Mouse (Mus musculus): ENCODE measurements around the gene Rps28. TPM values are rescaled to one million over a fixed set of nuclear protein-coding genes. Genes with fewer than 3 reads are reported as not detected.

The Rps28 gene
- total RNA-seq, 2 experiments from 2014 or later = 1,671 to 1,675 TPM

- DNase-seq = no peak
Measured at GRCm38 (mm10) chr17:33773871-33774572, 50.3 kb downstream of the Rps28 start.

GRCm38 (mm10) chr17:33773426-33773825, 50.9 kb downstream of the Rps28 start:
- DNase-seq = no peak

GRCm38 (mm10) chr17:33771617-33772016, 52.7 kb downstream of the Rps28 start:
- no peak for DNase-seq

Other genes with a start within 250 kb of the Rps28 start
- gene Zfp414, start 195.5 kb downstream of the Rps28 start, total RNA-seq (2021) = 10 to 100 TPM; 25.6 to 42.6 TPM
- gene Pram1, start 186.5 kb downstream of the Rps28 start, total RNA-seq (2021) = 1 to 10 TPM; 1.2 to 1.4 TPM
- gene Hnrnpm, start 137.7 kb downstream of the Rps28 start, total RNA-seq (2021) = 100 to 1,000 TPM; 148 to 172 TPM
- gene March2, start 105.9 kb downstream of the Rps28 start, total RNA-seq (2021) = 100 to 1,000 TPM; 115 to 126 TPM
- gene Rab11b, start 64.0 kb downstream of the Rps28 start, total RNA-seq (2021) = 100 to 1,000 TPM; 213 to 245 TPM
- gene Angptl4, start 42.7 kb downstream of the Rps28 start, total RNA-seq (2021) = 100 to 1,000 TPM; 156 to 168 TPM
- 100 to 1,000 TPM in 1 of 2 experiments, 10 to 100 TPM in 1; 85.3 to 108 TPM for gene Kank3, start 14.0 kb downstream of the Rps28 start, total RNA-seq (2021)
- gene Ndufa7, start within 50 bp of the Rps28 start, total RNA-seq (2021) = 100 to 1,000 TPM; 564 to 570 TPM
- 10 to 100 TPM; 29.6 to 39.4 TPM for gene Cd320, start 18.5 kb upstream of the Rps28 start, total RNA-seq (2021)
- gene Gm7029, start 49.3 kb upstream of the Rps28 start, total RNA-seq (2021) = not detected
- 10 to 100 TPM; 13.4 to 15.8 TPM for gene Kifc1, start 66.1 kb upstream of the Rps28 start, total RNA-seq (2021)
- gene Platr17, start 80.6 kb upstream of the Rps28 start, total RNA-seq (2021) = not detected
- 10 to 100 TPM; 25.4 to 26.3 TPM for gene Daxx, start 84.9 kb upstream of the Rps28 start, total RNA-seq (2021)
- 100 to 1,000 TPM; 131 to 150 TPM for gene Tapbp, start 91.3 kb upstream of the Rps28 start, total RNA-seq (2021)
- 10 to 100 TPM; 29.2 to 34.3 TPM for gene Zbtb22, start 91.3 kb upstream of the Rps28 start, total RNA-seq (2021)
- gene Rgl2, start 105.0 kb upstream of the Rps28 start, total RNA-seq (2021) = 10 to 100 TPM; 57.1 to 76.3 TPM
- 10 to 100 TPM; 81.2 to 94.9 TPM for gene Pfdn6, start 115.8 kb upstream of the Rps28 start, total RNA-seq (2021)
- gene Wdr46, start 116.1 kb upstream of the Rps28 start, total RNA-seq (2021) = 10 to 100 TPM; 28.4 to 29.7 TPM
- gene B3galt4, start 126.9 kb upstream of the Rps28 start, total RNA-seq (2021) = 1 to 10 TPM; 4.8 to 5.8 TPM
- 10 to 100 TPM; 38.8 to 51.4 TPM for gene Vps52, start 131.2 kb upstream of the Rps28 start, total RNA-seq (2021)
- 100 to 1,000 TPM; 943 to 952 TPM for gene Rps18, start 131.4 kb upstream of the Rps28 start, total RNA-seq (2021)
- gene H2-K1, start 175.8 kb upstream of the Rps28 start, total RNA-seq (2021) = 100 to 1,000 TPM; 204 to 217 TPM
- 10 to 100 TPM; 29.8 to 36.5 TPM for gene Ring1, start 200.1 kb upstream of the Rps28 start, total RNA-seq (2021)
- 100 to 1,000 TPM; 184 to 194 TPM for gene H2-Ke6, start 203.5 kb upstream of the Rps28 start, total RNA-seq (2021)
- 100 to 1,000 TPM; 115 to 140 TPM for gene Slc39a7, start 207.1 kb upstream of the Rps28 start, total RNA-seq (2021)
- gene Rxrb, start 207.2 kb upstream of the Rps28 start, total RNA-seq (2021) = 10 to 100 TPM; 62.3 to 76.1 TPM
- 10 to 100 TPM in 1 of 2 experiments, 1 to 10 TPM in 1; 4.2 to 15.0 TPM for gene Col11a2, start 214.9 kb upstream of the Rps28 start, total RNA-seq (2021)